Mouse (Mus musculus) 416B (cell line): ENCODE measurements at regions not wholly inside any gene's neighbourhood (a gene's known extent, or its start where the extent isn't known, plus 50 kb on each side); places are given as distances from the start of the nearest gene placed in this dataset.

Experiments used
- DNase-seq: peaks from one replicate; pipeline ENCODE4 v3.0.0; 2011; ENCODE audit warnings: low read depth

DNA sequence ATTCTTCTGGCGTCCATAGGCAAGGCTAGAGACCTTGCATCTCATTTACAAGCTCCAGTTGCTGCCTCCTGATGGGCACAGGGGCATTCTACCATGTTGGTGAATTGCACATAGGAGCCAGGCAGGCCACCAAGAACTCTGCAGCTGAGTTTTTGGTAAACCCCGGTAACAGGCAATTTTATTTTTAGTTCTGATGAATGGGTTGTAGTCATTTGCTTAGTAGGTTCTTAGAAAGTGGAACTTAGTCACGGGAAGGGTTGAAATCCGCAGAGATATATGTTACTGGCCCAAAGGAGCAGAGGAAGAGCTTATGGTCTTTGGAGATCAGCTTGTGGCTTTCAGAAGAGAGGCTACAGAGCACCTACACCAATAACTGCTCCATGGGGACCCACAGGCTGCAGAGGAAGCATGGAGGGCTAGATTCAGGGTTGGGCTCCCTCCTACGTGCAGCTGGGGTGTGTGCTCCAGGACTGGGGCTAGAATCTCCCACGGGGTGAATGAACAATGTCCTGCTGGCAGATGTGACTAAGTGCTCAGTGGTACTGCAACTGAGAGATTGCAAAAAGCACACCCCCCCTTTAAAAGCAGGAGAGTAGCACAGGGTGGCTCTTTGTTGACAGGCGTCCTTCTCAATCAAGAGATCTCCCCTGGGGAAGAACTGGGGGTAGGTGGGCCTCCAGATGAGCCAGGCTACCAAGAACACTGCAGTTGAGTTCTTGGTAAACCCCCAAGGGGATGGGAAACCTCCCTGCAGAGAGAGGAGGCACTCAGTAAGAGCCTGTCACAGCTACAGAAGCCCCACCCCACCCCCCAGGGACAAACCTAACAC is 65.6 kb upstream of the Med13l start:
- DNase-seq: no peak

DNA sequence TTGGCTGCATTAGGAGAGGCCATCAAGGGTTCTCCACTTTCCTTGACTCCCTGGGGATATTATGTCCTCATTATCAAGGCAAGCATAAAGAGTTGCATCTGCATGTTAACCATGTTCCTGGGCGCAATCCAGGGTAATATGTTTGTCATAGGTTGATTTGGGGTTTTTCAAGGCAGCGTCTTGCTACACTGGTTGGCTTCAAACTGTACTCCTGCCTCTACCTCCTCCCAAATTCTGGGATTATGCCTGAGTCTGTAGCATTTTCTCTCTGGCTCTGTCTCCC is 65.1 kb upstream of the Med13l start:
- no peak for DNase-seq

DNA sequence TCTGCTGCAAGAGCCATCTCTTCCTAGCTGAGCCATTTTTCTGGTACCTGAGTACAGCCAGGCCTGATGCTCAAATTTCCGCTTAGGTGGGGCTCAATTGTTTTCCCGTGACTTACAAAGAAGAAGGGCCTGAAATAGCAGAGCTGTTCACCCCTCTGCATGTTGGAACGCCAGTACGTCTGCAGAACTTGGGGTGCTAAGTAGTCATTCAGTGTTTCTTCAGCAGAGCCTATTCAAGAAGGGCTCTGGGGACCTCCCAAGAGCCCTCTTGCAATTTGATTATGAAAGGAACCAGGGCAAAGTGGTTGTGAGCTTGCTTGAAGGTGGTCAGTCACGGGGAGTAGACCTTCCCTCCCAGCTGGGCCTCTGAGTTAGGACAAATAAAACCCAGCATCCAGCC is 58.9 kb upstream of the Med13l start:
- DNase-seq: no peak

DNA sequence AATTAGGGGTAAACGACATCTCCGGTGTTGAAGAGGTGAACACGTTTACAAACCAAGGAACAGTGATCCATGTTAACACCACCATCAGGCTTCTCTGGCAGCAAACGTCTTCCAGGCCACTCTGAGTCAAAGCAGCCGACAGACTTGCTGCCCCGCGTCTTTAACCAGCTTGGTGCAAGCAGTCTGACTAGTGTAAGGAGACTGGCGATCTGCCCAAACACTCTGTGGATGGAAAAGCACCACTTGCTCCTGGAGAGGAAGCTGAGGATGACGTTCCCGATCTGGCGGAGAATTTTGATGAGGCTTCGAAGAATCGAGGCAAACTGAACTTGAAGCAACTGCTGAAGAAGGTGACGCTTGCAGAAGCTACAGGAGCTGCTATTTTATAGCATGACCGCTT is 57.5 kb upstream of the Med13l start:
- no peak for DNase-seq

DNA sequence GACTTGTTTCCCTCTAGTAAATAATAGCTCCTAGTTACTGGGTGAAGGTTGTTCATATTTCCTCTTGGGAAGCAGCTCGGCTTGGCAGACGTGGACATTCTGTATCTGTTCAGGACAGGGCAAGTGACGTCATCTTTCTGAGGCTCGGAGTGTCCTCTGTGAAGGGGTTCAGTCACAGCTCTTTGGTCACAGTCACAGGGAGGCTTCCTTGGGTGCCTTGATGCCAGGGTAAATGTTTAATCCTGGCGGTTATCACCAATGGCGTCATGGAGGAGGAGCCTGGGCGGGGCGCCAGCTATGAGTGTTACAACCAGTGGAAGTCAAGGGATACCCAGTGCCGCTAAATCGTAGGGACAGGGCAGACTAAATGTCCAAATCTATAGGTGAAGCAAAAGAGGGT is 56.3 kb upstream of the Med13l start:
- no peak for DNase-seq

DNA sequence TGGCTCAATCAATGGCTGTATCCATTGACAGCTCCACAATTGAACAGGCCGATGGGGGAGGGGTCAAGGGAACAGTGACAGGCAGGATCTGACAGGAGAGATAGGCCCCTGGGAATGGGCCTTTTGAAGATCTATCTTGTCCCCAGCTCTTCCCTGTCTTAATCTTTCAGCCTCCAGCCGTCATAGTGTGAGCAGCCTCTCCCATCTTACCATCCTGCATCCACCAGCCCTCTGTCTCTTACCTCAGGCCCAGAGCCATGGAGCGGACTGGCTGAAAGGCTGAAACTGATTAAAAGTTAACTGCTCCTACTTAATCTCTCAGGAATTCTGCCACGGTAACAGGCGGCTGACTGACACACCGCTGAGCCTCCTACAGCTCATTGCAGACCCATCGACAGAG is 55.6 kb upstream of the Med13l start:
- no peak for DNase-seq

DNA sequence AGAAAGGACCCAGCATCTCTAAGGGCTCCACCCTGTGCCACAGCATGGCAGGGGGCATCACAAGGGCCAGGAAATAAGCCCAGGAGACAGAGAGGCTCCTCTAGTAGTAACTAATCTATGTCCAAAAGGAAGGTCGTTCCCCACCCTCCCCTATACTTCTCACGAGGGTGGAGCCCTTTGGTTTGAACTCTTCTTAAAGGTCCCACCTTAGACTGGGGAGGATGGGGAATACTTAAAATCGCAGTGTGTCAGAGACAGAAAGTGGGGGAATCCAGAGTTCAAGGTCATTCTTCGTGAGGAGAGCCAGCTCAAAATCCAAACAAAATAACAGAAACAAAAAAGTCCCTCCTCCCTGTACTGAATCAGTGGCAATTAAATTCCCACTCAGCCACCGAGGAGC is 50.6 kb upstream of the Med13l start:
- no peak for DNase-seq
